Mouse (Mus musculus) CH12.LX (cell line): Measurements from ENCODE around the gene Dnm3. TPM values are rescaled to one million over a fixed set of nuclear protein-coding genes. Genes with fewer than 3 reads are reported as not detected.
A peak's percentile ranks its signal among the peaks of the same experiment; 100 is the strongest.

Experiments used
- DNase-seq: peaks from one replicate; pipeline ENCODE4 v3.0.0-alpha.2; 2013; ENCODE audit errors: extremely low read depth
- H3K27ac ChIP-seq: 2 replicates; pipeline ENCODE4 v1.5.1; 2012; ENCODE audit warnings: low read depth, mild to moderate bottlenecking, control low read depth, moderate library complexity; ENCODE audit not compliant: insufficient read depth
- H3K27me3 ChIP-seq: replicated peaks from 2 replicates; pipeline ENCODE3; 2012; ENCODE audit warnings: inconsistent platforms
- H3K36me3 ChIP-seq, 2 experiments: replicated peaks in 1 of 2; 2 replicates each; pipeline versions ENCODE3 to v1.6.1; 2012; ENCODE audit warnings: inconsistent platforms in 1 of 2, low read length in 1 of 2, mild to moderate bottlenecking in 1 of 2, mixed read lengths in 1 of 2, moderate library complexity in 1 of 2; ENCODE audit not compliant: control insufficient read depth in 1 of 2, insufficient read depth in 1 of 2
- H3K4me1 ChIP-seq, 2 experiments: 2 replicates each; pipeline ENCODE4 v1.6.1; 2012; ENCODE audit warnings: inconsistent platforms in 1 of 2, moderate library complexity in 1 of 2; ENCODE audit not compliant: insufficient read depth in 2 of 2, control insufficient read depth in 1 of 2
- H3K4me2 ChIP-seq: 2 replicates; pipeline ENCODE4 v1.6.1; 2012; ENCODE audit warnings: low read depth, mild to moderate bottlenecking, control low read depth; ENCODE audit not compliant: poor library complexity, insufficient read depth, severe bottlenecking
- H3K4me3 ChIP-seq, 3 experiments: fragments of 150-350 bp in 1 of 3; sonication (generic) in 1 of 3; replicated peaks in 1 of 3; 2 replicates each; pipeline versions ENCODE3 to v1.5.1; 2011 to 2012; ENCODE audit warnings: low read depth in 2 of 3, low read length in 2 of 3, mild to moderate bottlenecking in 2 of 3, moderate library complexity in 2 of 3, control low read depth in 1 of 3, improper control_type of control experiment in 1 of 3, inconsistent platforms in 1 of 3, mixed read lengths in 1 of 3; ENCODE audit not compliant: poor library complexity in 1 of 3
- H3K79me2 ChIP-seq: replicated peaks from 2 replicates; pipeline ENCODE4 v1.6.1; 2012; ENCODE audit warnings: mild to moderate bottlenecking, moderate library complexity; ENCODE audit not compliant: control insufficient read depth, poor library complexity, insufficient read depth, severe bottlenecking; ENCODE audit errors: extremely low read depth
- H3K9ac ChIP-seq: 2 replicates; pipeline ENCODE4 v1.6.1; 2012; ENCODE audit warnings: low read depth, mild to moderate bottlenecking, control low read depth, moderate library complexity; ENCODE audit not compliant: insufficient read depth
- H3K9me3 ChIP-seq: replicated peaks from 2 replicates; pipeline ENCODE3; 2012; ENCODE audit warnings: low read length, inconsistent platforms, mixed read lengths
- BHLHE40 ChIP-seq: IDR thresholded peaks from 2 replicates; pipeline ENCODE4 v1.6.1; 2011; ENCODE audit warnings: mild to moderate bottlenecking, low read depth, low read length, improper control_type of control experiment
- CHD1 ChIP-seq: IDR thresholded peaks from 2 replicates; pipeline ENCODE4 v1.6.1; 2012; ENCODE audit warnings: low read depth, low read length, improper control_type of control experiment, inconsistent platforms
- EP300 ChIP-seq: IDR thresholded peaks from 2 replicates; pipeline ENCODE4 v1.6.1; 2011; ENCODE audit warnings: low read length, improper control_type of control experiment
- GABPA ChIP-seq: IDR thresholded peaks from 2 replicates; pipeline ENCODE4 v1.6.1; 2012; ENCODE audit warnings: low read depth, low read length, improper control_type of control experiment, inconsistent platforms; ENCODE audit not compliant: insufficient replicate concordance
- IRF4 ChIP-seq: IDR thresholded peaks from 2 replicates; pipeline ENCODE4 v1.6.1; 2014; ENCODE audit warnings: low read depth, mild to moderate bottlenecking, inconsistent platforms, low read length, improper control_type of control experiment
- KAT2A ChIP-seq: IDR thresholded peaks from 2 replicates; pipeline ENCODE4 v1.6.1; 2012; ENCODE audit warnings: low read length, improper control_type of control experiment, inconsistent platforms; ENCODE audit not compliant: insufficient replicate concordance
- MAX ChIP-seq: IDR thresholded peaks from 2 replicates; pipeline ENCODE4 v1.6.1; 2011; ENCODE audit warnings: low read length, improper control_type of control experiment
- MAZ ChIP-seq: IDR thresholded peaks from 2 replicates; pipeline ENCODE4 v1.6.1; 2012; ENCODE audit warnings: low read depth, mild to moderate bottlenecking, inconsistent platforms, low read length, improper control_type of control experiment, moderate library complexity
- MEF2A ChIP-seq: IDR thresholded peaks from 2 replicates; pipeline ENCODE4 v1.6.1; 2014; ENCODE audit warnings: low read depth, mild to moderate bottlenecking, inconsistent platforms, low read length, improper control_type of control experiment, borderline replicate concordance
- MYC ChIP-seq: IDR thresholded peaks from 2 replicates; pipeline ENCODE4 v1.6.1; 2011; ENCODE audit warnings: low read depth, mild to moderate bottlenecking, improper control_type of control experiment, low read length
- NRF1 ChIP-seq: IDR thresholded peaks from 2 replicates; pipeline ENCODE4 v1.6.1; 2014; ENCODE audit warnings: low read depth, mild to moderate bottlenecking, inconsistent platforms, low read length, improper control_type of control experiment, moderate library complexity
- PAX5 ChIP-seq: IDR thresholded peaks from 2 replicates; pipeline ENCODE4 v1.6.1; 2012; ENCODE audit warnings: low read length, inconsistent platforms, mixed read lengths
- RAD21 ChIP-seq: IDR thresholded peaks from 2 replicates; pipeline ENCODE4 v1.6.1; 2011; ENCODE audit warnings: low read depth, mild to moderate bottlenecking, low read length, improper control_type of control experiment, moderate library complexity
- TBP ChIP-seq: conservative IDR thresholded peaks from 2 replicates; pipeline ENCODE4 v1.6.1; 2011; ENCODE audit warnings: low read depth, low read length, improper control_type of control experiment
- ZC3H11A ChIP-seq: IDR thresholded peaks from 2 replicates; pipeline ENCODE4 v1.6.1; 2012; ENCODE audit warnings: low read depth, mild to moderate bottlenecking, inconsistent platforms, low read length, improper control_type of control experiment
- ZMIZ1 ChIP-seq: IDR thresholded peaks from 2 replicates; pipeline ENCODE4 v1.6.1; 2012; ENCODE audit warnings: low read depth, mild to moderate bottlenecking, inconsistent platforms, low read length, improper control_type of control experiment
- dilution Hi-C: fragments of 300-500 bp; cut with MboI; formaldehyde crosslinking; loops from 2 replicates; pipeline ENCODE4 v1.14.3; 2020; ENCODE audit warnings: low sequenced_read_pairs; ENCODE audit not compliant: extremely low pct_unique_long_range_greater_than_20kb, extremely low pct_ligation_motif_present
- in situ Hi-C: fragments of 300-500 bp; cut with MboI; formaldehyde crosslinking; loops from 3 replicates; pipeline ENCODE4 v1.14.3; 2019; ENCODE audit warnings: low sequenced_read_pairs, low pct_ligation_motif_present, low pct_unique_long_range_greater_than_20kb, mixed read lengths
- polyA plus RNA-seq: library from polyadenylated mRNA; unstranded; fragments of >175 nt; gene quantifications from 2 replicates; pipeline ENCODE4 v1.2.1, GENCODE M21; 2012; ENCODE audit warnings: low read depth; ENCODE audit not compliant: insufficient read length
- total RNA-seq, 2 experiments: library from RNA; depleted of rRNA; stranded (reverse); fragments of 300-350 nt in 1 of 2; fragments of >200 nt in 1 of 2; gene quantifications; 2 replicates each; pipeline ENCODE4 v1.2.3; 2012 to 2014

Gene Dnm3
- total and polyA plus RNA-seq, 3 experiments: 3.6 to 9.5 (median 6.9) TPM

GRCm38 (mm10) chr1:162155546-162155945, 322.3 kb downstream of the Dnm3 start:
- dilution Hi-C loops (no loop called here), in situ Hi-C loops (no loop called here)
- Histone ChIP-seq H3K36me3 (no peaks in the 10 kb centered on the region), H3K4me3 (no peak overlapping the region), H3K4me2 (no peak overlapping the region), H3K9me3 (no peaks in the 10 kb centered on the region), H3K79me2 (no peaks in the 10 kb centered on the region; the same call in 1 of the 2 replicates), H3K27me3 (no peaks in the 10 kb centered on the region), H3K9ac (no peak overlapping the region), H3K27ac (no peak overlapping the region), H3K4me1 (peaks cover 4 to 10% of the 10 kb centered on the region in 2 experiments; a peak in 2 of 4 replicates)
- peak; percentile 10 for DNase-seq
- no peak for TF ChIP-seq TBP
- no peak for TF ChIP-seq CHD1
- TF ChIP-seq MYC: no peak
- no peak for TF ChIP-seq ZMIZ1
- no peak for TF ChIP-seq ZC3H11A
- no peak for TF ChIP-seq KAT2A
- TF ChIP-seq NRF1: no peak
- no peak for TF ChIP-seq GABPA
- TF ChIP-seq RAD21: no peak
- no peak for TF ChIP-seq BHLHE40

GRCm38 (mm10) chr1:162153118-162153517, 324.7 kb downstream of the Dnm3 start:
- dilution Hi-C loops: no loop called here
- no peak overlapping the region for H3K4me3 ChIP-seq
- H3K27ac ChIP-seq: no peak overlapping the region
- H3K9me3 ChIP-seq: no peaks in the 10 kb centered on the region
- H3K4me2 ChIP-seq: no peak overlapping the region
- no peak for DNase-seq
- peaks cover 10 to 23% of the 10 kb centered on the region in 2 experiments for H3K4me1 ChIP-seq
- H3K9ac ChIP-seq: no peak overlapping the region
- in situ Hi-C loops: no loop called here
- TF ChIP-seq PAX5: no peak
- TF ChIP-seq EP300: no peak
- TF ChIP-seq MAX: no peak
- TF ChIP-seq MEF2A: no peak
- TF ChIP-seq IRF4: no peak
- TF ChIP-seq MAZ: no peak
- H3K27me3 ChIP-seq: no peaks in the 10 kb centered on the region
- no peaks in the 10 kb centered on the region; the same call in 1 of the 2 replicates for H3K79me2 ChIP-seq
- H3K36me3 ChIP-seq: no peaks in the 10 kb centered on the region
